Mouse (Mus musculus) right cerebral cortex, adult 18-20 months (tissue): Measurements from ENCODE around the gene Gm2115.
A peak's percentile ranks its signal among the peaks of the same experiment; 100 is the strongest.

Experiments
- DNase-seq: peaks from one replicate; pipeline ENCODE4 v3.0.0; 2022; ENCODE audit warnings: mixed read lengths

Gene Gm2115

GRCm38 (mm10) chr7:84587101-84587783, 58.5 kb downstream of the Gm2115 start:
- no peak for DNase-seq

GRCm38 (mm10) chr7:84590622-84591021, 61.9 kb downstream of the Gm2115 start:
- no peak for DNase-seq

DNA sequence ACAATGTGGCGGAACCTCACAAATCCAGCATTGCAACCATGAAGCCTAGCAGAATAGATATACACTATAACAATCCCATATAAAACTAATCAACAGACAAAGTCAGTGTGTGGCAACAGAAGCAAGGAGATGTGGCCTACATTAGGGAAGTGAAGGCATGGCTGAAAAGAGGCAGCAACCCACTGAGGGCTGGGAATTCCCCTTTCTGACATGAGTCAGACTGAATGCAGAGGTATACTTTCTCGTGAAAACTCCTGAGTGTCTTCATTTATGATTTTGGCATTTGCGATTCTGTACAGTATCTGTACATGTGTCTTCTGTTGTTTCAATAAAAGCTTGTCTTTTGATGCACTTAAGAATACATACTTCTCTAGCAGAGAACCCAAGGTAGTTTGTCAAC, 62.6 kb downstream of the Gm2115 start:
- DNase-seq: no peak

DNA sequence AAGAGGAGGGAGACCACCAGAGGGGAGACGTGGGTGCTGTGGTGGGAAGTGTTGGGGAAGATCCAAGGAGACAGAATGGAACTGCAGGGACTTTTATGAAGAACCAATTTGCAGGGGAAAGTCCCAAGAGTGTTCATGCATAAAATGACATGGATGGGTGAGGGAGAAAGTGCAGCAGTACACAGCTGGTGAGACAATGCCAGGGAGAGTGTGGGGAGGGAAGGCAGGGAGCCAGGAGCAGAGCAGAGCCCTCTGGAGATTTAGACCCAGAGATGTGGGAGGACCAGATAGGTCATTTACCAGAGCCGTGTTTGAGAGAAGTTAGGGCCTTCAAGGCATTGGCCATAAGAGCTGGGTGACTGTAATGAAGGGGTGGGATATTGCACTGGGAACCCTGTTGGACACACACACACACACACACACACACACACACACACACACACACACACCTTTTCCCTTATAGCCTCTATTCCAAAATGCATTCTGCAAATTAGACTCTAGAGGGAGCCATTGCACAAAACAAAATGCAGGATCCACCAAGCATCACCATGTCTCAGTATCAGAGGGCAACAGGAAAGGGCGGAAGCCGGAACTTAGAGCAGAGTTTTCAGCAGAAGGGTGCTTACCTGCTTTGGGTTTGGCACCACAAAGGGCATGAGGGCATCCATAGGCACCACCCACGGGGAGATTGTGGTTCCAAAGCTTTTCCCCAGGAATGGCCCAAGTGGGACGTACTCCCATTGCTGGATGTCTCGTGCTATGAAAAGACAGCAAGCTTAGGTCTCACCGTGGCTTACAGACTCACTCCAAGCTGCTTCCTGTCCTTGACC, 65.5 kb downstream of the Gm2115 start:
- DNase-seq: peak; percentile 28

DNA sequence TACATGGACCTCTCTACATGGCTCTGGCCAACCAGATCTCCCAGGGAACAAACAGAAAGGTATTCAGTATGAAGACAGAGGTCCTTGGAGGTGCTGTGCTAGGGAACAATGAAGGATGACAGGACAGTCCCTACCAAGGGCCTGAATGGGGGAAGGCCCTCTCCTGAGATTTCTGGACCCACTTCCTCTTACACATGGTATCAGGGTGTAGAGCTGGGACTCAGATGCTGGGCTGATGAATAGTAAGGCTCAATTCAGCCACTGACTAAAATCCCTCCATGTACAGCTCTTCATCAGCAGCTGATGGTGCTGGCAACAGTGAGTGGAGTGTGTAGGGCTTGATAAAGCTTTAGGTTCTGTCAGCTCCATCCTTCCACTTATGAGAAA, 66.2 kb downstream of the Gm2115 start:
- no peak for DNase-seq

DNA sequence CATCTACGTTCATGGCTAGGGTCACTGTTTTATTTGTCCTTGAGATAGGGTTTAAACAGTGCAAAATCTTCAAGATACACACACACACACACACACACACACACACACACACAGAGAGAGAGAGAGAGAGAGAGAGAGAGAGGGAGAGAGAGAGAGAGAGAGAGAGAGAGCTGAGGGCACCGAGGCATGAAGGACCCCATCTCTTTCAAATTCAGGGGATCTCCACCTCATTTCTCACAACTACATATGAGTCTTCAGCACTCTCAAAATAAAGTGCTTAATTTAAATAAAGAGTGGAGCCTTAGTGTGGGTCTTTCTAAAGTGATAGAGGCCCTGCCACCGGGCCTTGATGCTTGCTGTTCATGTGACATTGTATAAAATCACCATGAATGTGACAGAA, 67.2 kb downstream of the Gm2115 start:
- no peak for DNase-seq

DNA sequence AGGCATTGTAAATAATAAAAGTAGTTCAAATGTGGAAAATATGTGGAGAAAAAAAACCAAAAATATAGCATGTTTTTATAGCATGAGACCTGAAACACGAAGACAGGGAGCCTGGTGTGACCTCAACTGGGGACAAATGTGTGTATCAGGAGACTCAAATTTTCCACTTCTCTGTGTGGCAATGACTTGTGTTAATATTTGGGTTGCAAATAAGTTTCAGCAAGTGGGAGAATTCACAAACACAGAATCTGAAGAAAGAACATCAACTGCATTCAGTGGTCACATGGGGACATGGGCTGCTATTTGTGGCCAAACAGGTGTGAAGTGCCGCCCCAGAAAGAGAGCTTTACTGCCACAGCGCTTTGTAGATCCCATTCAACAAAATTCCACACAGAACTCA, 67.9 kb downstream of the Gm2115 start:
- no peak for DNase-seq

DNA sequence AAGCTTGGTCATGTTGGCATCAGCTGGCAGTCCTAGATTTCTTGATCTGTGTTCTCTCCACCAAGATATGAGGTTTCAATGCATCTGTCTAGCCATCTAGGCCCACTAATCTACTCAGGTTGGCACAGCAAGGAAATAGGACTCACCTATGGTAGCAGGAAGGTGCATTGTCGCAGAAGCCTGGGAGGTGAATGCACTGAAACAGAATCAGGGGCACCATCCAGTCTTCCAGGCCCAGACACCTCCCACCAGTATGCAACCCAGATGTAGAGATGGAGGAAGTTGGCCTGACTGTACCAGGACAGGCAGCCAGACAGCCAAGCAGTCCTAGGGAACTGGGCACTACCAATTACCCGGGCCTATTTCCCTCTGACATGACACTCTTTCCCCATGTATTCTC, 71.9 kb downstream of the Gm2115 start:
- no peak for DNase-seq

- no peak for DNase-seq
These were observed 72.6 kb downstream of the Gm2115 start for GRCm38 (mm10) chr7:84601331-84601730.

- DNase-seq: no peak
These were observed 75.7 kb downstream of the Gm2115 start for GRCm38 (mm10) chr7:84604501-84604900.

- DNase-seq: no peak
These were observed 76.4 kb downstream of the Gm2115 start for GRCm38 (mm10) chr7:84605033-84605687.

GRCm38 (mm10) chr7:84605704-84606292, 77.0 kb downstream of the Gm2115 start:
- peak; percentile 88 for DNase-seq

DNA sequence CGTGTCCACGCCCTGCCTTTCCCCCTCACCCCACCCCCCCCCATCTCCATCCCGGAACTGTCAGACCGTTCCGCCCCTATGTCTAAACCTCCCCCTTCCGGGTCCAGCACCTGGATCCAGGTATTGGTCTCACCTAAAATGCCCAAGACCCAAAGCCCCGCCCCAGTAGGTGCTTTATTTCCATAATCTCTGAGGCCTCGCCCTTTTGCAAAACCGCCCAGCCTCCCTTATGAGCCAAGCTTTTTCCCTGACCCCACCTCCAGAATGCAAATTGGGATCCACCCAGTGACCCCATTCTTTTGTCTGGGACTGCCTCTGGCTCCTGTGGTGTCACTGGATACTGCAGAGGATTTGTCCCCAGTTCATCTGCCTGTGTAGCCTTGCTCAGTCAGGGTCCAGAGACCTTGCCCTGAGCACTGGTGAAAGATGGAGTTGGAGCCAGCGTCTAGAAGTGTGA, 77.6 kb downstream of the Gm2115 start, which contains the start of gene Fah:
Gene Fah, minus strand, starts transcription at position 430 of the 457 bp plus-strand sequence.
- DNase-seq: peak; percentile 55

DNA sequence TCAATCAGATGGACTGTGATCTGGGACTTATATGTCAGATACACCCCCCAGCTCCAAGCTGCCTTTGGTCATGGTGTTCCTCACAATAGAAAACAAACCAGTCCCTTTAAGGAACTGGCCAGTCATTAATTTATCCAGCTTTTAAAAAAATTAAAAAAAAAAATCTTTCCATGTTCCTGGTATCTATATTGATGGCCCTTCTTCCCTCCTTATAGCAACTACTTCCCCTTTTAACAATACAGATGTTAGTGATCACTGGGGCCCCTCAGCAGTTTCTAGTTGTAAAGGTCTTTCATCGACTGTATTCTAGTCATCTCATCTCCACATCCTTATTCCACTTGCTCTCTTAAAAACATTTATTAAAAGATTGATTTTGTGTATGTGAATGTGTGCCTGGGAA, 82.9 kb downstream of the Gm2115 start:
- no peak for DNase-seq

- DNase-seq: no peak
These were observed 83.7 kb downstream of the Gm2115 start for GRCm38 (mm10) chr7:84612445-84612844.

DNA sequence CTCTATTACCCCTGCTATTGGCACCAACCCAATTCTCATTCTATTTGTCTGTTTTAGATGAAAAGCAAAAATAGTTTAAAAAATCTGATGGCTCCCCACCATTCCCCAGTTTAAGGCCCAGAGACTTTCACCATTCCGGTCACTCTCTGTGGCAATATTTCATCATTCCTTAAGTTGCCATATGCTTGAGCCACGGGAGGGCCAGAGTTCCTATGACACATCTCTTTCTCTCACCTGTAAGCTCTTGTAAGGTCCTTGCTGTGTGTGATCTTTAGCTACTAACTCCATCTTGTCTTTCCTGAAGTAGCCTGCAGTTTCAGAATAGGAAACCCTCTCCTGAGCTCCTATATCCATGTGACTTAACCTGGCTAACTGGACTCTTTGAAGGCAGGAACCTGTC, 90.2 kb downstream of the Gm2115 start:
- no peak for DNase-seq

DNA sequence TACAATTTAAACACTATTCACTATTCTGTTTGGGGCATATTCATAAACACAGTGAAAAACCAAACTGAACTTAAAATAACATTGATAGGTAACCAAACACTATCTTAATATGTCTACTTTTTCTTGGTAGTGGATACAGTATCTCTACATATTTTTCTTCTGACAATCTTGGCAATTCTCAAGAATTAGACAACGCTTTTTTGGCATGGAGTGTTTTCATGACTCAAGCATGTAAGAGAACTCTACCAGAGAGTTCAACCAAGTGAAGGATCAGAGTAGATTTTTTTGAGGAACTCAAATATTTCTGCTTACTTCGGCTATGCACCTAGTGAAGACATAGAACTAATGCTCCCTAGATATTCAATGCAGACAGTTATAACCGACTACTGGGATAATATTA, 92.2 kb downstream of the Gm2115 start:
- DNase-seq: no peak

GRCm38 (mm10) chr7:84623718-84624117, 95.0 kb downstream of the Gm2115 start:
- DNase-seq: no peak

DNA sequence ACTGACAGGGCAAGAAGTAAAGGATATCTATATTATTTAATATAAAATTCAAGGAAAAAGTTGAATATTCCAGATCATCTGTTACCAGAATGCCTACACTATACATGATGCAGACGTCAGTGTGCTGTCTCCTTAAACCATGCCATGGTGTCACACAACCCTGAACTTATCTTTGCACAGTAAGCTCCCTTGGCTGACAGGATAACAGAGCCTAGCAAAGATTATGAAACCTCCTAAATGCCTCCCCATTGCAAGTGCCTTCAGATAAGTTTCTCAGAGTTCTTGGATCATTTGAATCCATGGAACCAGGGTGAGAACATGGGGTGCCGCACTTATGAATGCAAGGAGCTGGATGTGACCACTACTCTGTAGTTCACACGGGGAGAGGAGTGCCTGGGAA, 103.1 kb downstream of the Gm2115 start:
- no peak for DNase-seq
